Mouse (Mus musculus) cerebellum, adult 11 months (tissue): ENCODE results near the gene Amer2.
"Not testable (repeated sequence)": the region's sequence is repeated elsewhere in the genome, so short reads cannot be mapped to it uniquely, and the experiment has no call there.

Source experiments
- DNase-seq: peaks from one replicate; pipeline ENCODE4 v3.0.0; 2022

Amer2 gene

DNA sequence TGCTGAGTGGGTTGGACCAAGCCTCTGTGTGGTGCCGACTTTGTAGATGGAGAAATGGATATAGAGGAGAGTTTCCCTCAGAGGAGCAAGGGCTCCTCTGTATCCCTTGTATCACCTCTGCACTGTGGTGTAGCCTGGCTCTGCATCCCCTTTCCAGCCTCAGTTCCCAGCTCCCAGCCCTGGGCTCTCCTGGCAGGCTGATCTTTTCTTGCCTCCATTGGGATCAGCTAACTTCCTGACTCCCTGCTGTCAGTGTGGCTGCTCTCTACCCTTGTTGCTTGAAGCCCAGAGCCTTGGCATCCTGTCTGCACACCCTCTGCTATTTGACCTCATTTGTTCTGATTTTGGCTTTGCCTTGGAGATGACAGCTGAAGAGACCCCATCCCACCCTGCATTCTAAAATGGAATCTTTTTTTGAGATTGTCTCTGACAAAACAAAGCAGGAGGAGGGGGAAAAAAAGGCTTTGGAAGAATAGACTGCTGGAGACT lies at the start of gene Amer2:
TSS of gene Amer2 (plus strand) at position 439 of the 489 bp plus-strand sequence.
- DNase-seq = peak; percentile 70

DNA sequence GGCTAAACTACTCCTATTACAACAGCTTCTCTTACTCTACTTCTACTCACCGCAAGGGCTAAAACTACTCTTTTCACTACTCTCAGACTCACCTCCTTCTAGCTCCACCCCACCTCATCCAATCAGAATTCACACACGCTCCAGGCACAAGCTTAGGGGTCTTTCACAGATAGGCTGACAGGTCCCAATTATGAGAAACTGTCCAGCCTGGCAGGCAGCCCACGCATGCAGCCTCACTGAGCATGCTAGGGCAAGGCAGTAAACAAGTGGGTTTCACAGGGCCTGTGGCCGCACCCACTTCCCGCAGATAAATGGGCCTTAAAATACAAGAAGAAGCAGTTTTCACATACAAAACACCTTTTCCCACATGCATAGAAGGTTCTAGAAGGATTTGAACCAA lies 33.1 kb upstream of the Amer2 start:
- DNase-seq = not testable (repeated sequence)

DNA sequence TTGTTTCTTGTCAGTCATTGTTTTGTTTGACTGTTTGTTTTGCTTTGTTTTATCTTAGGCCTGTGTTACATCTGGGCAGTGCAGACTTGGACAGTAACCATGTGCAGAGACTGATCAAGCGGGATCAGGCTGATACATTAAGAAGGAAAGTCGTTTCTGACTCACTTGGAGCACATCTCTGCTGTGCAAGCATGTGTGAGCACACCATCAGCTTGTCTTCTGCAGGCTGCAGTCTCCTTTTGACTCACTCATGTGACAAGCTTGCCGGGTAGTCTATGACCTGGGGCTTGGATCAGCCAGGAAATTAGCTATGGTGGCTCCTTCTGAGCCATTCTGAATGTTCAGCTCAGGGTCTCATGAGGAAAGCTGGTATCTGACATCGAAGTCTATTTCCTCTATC lies 32.5 kb upstream of the Amer2 start:
- DNase-seq = no peak

DNA sequence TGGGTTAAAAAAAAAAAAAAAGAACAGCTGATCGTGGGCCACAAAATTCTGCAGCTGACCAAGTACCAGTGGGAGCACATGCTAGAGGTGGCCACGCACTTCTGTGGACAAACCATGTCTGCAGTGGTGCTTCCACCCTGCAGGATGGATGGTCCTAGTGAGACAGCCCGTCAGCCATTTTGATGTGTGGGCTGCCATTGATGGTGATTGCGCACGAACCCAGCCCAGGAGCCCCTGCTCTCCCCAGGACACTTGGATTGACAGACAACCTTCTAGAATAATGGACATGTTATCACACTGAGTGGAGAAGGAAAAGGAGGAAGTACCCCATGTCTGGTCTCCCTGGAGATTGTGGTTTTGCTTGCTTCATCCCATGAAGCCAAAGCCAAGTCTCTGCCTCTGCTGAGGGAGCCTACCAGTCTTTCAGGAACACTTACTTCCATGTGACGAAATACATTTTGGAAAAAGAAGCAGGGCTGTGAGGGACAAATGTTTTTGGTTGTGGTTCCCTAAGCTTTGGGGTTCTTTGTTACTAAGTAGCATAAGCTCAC lies 27.7 kb upstream of the Amer2 start:
- DNase-seq = no peak

DNA sequence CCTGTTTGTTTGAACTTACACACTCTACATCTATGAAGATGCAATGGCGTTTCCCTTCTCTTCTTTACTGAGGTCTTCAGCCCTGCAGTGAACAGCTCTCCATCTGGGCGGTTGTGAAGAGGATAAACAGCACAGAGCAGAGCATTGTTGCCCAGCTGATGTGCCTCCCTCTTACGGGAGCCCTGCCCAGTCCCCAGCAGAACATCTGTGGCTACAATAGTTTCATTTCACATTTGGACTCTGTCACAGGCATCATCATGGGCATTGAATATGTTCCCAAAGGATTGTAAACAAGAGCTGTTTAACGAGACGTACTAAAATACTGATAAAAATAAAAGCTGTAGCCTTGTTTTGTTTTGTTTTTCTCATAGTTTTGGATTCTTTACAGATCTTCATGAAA lies 14.7 kb upstream of the Amer2 start:
- DNase-seq = no peak

DNA sequence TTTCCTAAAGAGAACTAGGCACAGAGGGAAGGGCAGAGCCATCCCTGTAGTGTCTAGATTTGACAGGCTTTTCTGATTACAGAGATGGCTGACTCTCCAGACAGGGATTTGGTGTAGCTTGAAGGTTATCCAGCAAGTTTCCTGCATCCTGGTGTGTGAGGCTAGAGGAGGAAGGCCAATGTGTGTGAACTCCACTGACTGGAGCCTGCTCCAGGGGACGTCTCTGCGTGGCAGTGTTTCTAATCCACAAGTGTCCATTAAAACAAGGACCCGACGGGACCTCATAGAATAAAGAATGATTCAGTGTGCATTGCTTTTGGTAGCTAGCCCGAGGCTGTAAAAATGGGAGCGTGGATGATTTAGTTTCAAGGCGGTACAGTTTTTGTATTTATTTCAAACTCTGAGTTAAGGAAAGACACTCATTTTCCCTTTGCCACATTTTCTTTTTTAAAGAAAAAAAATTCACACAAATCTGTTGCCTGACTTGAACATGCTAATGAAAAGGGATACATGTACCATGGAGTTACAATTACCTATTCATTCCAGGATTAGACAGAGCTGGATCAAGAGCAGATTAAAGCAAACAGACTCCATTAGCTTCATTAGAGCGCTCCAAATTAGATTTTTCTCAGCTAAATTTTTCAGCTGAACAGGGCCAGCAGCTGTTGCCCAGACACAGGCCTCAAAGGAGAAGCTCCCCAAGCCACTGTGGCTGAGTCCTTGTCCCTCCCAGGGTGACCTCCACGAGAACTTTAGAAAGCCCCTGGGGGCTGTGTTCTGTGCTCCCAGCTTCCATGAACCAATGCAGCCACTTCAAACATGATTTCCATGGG lies 11.5 kb upstream of the Amer2 start:
- no peak for DNase-seq

DNA sequence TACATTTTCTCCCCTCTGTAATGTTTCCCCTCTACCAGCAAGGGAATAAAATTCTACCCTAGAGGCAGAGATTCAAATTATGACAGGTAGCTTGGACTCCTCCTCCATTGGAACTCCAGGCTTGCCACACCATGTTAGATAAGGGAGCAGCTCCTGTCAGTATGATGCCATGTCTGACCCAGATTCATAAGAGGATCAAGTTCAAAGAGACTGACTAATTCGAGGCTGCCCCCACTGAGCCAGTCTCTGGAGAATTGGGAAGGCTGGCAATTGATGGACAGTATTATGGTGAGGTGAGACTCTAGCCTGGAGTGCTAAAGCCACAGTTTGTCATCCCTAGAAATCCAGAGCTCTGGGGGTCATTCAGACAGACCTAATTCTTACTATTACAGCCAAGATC lies 6.3 kb upstream of the Amer2 start:
- DNase-seq = no peak

DNA sequence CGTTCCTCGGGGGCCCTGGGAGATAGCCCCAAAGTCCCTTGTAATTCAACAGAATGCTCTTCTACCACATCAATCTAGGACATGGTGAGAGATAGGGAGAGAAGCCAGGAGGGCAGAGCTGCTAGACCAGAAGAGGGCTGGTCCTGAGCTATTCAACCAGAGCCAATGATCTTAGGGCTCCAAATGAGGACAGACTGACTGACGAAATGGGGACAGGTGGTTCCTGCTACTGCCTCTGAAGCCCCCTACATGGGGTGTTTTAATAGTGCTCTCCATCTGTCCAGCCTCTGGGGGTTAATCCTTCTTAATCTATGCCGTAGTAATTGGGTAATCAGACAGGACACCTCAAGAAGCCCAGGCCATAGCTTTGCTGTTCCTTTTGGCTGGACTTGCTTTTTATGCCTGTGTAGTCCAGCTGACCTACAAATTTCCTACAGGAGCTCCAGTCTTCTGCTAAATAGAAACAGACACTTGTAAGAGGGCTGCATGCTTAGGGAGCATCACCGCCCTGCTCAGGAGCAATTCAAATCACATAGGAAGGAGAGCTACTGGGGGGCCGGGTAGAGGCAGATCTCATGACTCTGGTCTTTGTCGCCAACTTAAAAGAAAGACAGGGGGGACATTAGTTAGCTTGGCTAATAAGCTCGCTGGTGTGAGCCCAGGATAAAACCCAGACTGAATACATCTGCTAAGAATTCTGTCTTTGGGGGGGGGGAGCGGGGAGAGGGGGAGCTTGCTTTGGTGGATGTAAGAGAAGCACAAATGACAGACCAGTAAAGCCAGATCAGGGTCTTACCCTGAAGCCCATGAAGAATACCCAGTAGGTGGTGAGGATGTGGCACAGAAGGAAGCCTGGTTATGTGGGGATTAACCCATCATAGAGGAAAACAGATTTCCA lies 4.0 kb upstream of the Amer2 start:
- no peak for DNase-seq

DNA sequence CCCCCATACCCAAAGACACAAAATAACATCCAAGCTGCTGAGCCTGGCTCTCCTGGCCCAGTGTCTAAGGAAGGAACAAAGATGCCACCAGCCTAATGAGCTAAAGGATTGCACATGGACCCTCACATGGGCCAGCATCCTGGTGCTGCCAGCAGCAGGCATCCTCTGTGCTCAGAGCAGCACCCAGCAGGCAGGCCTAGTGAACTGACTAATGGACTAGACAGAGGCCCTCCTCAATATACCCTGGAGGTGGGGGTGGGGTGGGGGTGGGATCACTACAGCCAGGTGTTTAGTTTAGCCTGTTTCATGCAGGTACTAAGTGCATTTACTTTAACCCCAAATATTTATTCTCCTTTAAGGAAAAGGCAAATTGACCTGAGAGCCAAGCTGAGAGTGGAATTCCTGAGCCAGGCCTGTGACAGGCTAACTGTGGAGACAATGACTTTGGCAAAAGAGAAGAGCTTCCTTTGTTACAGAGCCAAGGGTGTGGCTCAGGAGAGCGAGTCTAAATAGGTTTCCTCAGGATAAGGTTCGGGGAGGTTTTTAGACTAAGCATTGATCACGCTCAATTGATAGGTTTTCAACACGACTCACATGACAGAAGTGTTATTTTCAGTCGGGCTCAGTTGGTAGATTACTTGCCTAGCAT lies 3.3 kb upstream of the Amer2 start:
- no peak for DNase-seq

DNA sequence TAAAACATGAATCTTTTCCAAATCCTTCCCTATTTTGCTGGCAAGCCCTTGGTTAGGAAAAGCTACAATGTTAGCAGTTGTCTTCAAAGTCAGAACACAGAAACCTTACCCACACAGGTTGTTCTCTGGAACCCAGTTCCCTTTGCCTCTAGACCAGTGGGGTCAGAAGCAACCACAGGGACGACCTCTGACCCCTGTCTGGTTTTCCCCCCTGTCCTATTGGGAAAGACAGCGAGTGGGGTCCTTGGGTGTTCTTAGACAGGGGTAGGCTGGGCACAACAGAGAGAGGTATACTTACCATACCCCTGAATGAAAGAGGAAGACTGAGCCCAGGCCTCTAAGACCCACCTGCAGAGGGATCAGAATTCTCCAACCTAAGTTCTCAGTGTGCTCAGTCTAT lies 4.0 kb downstream of the Amer2 start:
- DNase-seq = no peak

DNA sequence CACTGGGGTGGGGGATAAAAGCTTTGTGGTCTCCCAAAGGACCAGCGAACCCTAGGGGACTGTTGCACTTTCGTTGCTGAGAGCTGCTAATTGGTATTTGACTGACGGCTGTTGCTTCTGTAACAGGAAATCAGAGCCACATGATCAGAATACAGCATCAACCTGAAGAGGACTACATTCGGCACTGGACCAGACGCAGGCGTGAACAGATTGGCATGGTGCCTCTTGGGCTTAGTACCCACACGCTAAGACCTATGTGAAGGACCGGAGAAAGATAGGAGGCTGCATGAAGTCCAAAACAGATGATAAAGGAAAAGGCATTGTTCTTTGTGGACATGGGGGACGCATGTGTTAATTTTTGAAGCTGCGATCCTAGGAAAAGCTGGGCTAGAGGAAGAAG lies 4.5 kb downstream of the Amer2 start:
- DNase-seq = peak; percentile 77

DNA sequence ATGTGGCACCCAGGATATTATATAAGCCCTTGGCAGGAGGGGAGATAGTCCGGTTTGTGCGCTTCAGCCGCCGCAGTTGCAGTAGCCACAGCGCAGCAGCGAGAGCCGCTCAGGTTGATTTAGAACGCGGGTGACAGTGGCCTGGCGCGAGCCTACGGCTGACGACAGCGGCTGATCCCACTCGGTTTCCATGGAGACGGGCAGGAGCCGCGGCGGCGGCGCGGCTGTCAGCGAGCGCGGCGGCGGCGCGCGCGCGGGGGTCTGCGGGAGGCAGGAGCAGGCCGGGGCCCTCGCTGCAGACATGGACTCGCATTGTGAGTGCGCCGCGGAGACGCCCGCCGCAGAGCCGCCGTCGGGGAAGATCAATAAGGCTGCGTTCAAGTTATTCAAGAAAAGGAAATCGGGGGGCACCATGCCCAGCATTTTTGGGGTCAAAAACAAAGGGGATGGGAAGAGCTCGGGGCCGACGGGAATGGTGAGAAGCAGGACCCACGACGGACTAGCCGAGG lies 5.1 kb downstream of the Amer2 start:
- DNase-seq = peak; percentile 91

DNA sequence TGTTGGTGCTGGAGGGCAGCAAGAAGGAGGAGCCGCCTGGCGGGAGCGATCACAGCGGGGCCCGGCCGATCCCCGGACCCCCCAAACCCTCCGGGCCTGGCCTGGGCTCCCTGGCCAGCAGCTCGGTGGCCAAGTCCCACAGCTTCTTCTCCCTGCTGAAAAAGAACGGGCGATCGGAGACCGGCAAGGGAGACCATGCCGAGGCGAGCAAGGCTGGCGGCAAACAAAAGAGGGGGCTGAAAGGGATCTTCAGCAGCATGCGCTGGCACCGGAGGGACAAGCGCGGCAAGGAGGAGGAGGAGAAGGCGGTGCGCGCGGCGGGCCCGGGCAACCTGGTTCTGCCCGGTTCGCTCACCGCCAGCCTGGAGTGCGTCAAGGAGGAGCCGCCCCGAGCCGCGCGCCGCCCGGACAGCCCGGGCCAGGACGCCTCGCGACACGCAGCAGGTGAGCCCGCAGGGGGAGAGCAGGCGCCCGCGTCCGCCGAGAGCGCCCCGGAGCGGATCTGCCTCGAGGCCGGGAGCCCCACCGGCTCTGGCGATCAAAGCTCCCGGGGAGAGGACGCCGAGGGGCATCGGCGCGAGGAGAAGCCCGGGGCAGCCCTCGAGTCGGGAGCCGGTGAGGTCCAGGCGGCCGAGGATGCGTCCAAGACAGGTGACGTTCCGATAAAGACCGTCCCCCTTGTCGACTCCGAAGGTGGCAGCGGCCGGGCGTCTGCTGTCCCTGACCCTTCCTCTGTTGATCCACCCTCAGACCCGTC lies 5.7 kb downstream of the Amer2 start:
- DNase-seq = peak; percentile 69

DNA sequence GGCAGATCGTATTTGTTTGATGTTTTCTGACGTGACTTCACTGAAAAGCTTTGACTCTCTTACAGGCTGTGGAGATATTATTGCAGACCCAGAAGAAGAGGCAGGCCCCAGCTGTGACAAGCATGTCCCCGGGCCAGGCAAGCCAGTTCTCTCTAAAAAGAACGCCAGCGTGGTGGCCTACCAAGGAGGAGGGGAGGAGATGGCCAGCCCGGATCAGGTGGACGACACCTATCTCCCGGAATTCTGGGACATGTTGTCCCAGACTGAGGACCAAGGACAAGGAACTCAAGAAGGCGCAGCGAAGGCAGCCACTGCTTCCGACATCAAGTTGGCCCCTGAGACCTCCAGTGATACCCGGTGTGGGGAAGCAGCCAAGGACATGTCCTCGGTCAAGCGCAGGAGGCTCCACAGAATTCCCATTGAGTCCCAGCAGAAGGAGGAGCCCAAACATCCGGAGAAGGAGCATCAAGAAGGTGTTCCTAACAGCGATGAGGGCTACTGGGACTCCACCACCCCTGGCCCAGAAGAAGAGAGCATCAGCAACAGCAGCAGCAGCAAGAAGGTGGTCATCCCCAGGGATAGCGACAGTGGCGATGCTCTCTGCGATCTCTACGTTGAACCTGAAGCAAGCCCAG lies 6.4 kb downstream of the Amer2 start:
- peak; percentile 52 for DNase-seq

DNA sequence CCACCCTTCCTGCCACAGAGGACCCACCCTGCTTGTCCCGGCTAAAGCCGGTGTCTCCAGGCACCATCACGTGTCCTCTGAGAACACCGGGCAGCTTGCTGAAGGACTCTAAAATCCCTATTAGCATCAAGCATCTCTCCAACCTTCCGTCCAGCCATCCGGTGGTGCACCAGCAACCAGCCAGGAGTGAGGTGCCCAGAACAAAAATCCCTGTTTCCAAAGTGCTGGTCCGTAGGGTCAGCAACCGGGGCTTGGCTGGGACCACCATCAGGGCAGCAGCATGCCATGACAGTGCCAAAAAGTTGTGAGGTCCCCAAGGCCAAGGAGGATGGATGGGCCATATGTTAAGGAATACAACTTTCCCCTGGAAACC lies 6.9 kb downstream of the Amer2 start:
- no peak for DNase-seq

DNA sequence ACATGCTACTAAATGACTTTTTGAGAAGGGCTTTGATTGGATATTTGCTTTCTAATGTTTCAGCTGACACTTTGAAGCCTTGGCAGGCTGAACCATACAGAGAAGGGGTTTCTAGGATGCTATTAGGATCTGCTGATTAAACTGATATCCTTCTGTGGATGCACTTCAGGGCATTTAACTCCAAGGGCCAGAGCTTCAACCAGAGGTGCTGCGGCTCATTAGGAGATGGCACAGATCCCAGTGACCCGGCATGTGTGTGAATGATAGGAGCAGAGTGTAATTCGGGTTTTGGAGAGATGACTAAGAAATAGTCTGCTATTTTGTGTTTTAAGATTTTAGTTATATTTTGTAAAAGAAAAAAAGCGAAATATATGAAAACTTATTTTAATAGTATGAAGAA lies 8.6 kb downstream of the Amer2 start:
- DNase-seq = no peak

DNA sequence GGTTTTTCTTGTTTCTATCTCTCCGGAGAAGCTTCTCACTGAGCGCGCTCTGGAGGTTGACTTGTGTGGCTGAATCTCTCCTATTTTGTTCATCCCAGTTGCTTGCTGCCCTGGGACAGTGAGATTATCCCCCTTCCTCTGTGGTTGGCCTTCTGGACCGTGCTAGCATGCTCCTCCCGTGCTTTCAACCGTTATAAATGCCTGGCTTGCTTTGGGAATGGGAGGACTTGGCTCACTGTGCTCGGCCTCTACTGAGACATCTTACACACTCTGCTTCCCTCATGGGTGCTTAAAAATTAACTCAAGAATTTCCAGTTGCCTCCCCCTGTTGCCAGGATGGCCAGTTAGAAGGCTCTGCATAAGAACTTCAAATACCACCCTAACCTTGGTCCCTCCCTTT lies 10.8 kb downstream of the Amer2 start:
- no peak for DNase-seq

DNA sequence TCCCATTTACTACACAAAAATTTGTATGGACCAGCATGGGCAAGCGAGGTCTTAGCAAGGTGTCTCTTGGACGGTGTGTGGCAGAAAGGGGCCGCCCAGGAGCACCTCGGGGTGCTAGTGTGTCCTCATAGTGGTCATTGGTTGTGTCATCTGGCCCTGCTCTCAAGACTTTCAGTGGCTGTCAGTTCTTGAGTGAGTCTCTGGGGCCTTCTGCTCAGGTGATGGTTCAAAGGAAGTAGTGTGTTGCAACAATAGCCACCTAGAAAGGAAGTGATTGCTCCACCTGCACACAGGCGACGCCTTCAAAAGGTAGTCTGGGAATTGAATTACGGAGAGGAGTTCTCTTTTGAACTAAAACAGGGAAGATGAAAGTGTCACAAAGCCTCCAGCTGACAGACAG lies 11.2 kb downstream of the Amer2 start:
- no peak for DNase-seq

DNA sequence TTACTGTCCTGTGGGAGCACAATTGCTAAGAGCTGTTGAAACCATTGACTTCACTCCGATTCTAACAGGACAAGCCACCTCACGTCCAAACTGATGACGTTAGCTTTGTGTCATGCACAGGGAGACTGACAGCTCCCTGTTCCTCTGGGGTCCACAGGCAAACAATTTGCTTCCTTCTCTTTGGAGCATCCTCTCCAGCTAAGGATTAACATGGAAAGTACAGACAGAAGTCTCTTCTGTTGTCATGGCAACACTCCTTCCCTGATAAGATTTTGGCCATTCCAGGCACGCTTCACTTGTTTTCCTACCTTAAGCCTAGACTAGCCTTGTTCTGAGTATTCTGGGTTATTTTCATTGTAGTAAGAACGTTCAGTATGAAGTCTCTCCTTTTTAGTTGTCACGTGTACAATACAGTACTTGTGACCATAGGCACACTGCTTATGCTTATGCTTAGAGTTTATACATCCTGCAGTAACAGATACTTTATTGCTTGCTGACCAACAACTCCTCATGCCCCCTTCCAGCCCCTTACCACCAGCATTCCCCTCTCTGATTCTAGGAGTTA lies 12.1 kb downstream of the Amer2 start:
- no peak for DNase-seq

DNA sequence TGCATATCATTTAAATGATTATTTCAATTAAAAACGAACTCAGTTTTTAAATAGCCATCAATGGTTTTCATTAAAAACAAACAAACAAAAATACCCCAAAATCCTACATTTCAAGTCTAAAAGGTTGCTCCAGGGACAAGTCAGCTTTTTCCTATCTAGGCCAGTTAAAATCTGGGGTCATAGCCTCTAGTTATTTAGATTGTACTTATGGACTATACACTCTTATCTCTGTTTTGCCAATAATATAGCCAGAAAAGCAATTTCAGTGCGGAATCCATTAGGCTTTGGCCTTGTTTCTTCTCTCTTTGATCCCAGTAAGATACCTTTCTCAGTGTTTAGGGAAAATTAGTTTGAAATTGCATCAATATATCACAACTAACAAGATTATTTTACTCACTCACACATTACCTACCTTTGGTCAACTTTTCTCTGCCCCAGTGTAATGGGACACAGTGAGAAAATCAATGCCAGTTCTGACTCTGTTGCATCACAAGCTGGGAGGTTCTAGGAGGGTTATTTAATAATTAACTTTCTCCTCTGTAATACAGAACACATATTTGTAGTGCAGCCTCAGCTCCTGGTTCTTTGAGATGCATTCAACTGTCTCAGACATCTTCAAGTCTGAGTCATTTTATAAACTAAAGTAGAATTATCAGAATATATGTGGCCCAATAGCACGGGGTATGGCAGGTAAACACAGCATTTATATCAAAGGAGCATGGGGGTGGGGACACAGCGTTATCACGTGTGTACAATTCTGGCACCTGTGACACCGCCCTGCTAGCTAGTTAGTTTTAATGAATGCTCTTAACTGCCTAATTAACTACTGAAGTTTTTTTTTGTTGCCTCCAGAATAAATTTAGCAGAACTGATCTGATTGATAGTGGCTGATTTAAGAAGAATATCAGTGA lies 13.8 kb downstream of the Amer2 start:
- DNase-seq = no peak
